Mouse (Mus musculus): Measurements from ENCODE around the gene Mymx. TPM values are rescaled to one million over a fixed set of nuclear protein-coding genes. Genes with fewer than 3 reads are reported as not detected.
A peak's percentile ranks its signal among the peaks of the same experiment; 100 is the strongest.

Mymx gene
- polyA plus RNA-seq, 1 experiment: 6.4 TPM

- DNase-seq: no peak
- Histone ChIP-seq H3K36me3 (ENCODE audit: control insufficient read depth, insufficient read depth, low read length) (no peaks in the 10 kb centered on the region), H3K27me3 (replicated peaks; ENCODE audit: control insufficient read depth, insufficient read depth, low read length) (no peaks in the 10 kb centered on the region), H3K4me3 (ENCODE audit: insufficient read depth, low read depth, low read length) (peak overlapping the region; percentile 83), H3K4me1 (ENCODE audit: control insufficient read depth, insufficient read depth, low read length) (peaks cover 7% of the 10 kb centered on the region), H3K27ac (ENCODE audit: insufficient read depth, low read depth, low read length) (0 out of 2 replicates have a peak overlapping the region, but pooled peaks have one; percentile 19)
- WGBS: 78% methylated on average over 3 of the region's 3 CpGs
- no peak for TF ChIP-seq CTCF (conservative IDR thresholded peaks at IDR 0.05; ENCODE audit: insufficient read depth, insufficient read length, low read depth, low read length)
- TF ChIP-seq POLR2A (IDR thresholded peaks at IDR 0.05; ENCODE audit: low read depth, low read length): no peak
Observed at GRCm38 (mm10) chr17:45556514-45557245, 45.2 kb downstream of the Mymx start.

- 4% methylated on average over 14 of the region's 14 CpGs for WGBS
- H3K27ac ChIP-seq (ENCODE audit: insufficient read depth, low read depth, low read length): no peak overlapping the region
- TF ChIP-seq CTCF (conservative IDR thresholded peaks at IDR 0.05; ENCODE audit: insufficient read depth, insufficient read length, low read depth, low read length): no peak
- TF ChIP-seq POLR2A (IDR thresholded peaks at IDR 0.05; ENCODE audit: low read depth, low read length): no peak
- no peak for DNase-seq
- H3K27me3 ChIP-seq (replicated peaks; ENCODE audit: control insufficient read depth, insufficient read depth, low read length): no peaks in the 10 kb centered on the region
- no peaks in the 10 kb centered on the region for H3K36me3 ChIP-seq (ENCODE audit: control insufficient read depth, insufficient read depth, low read length)
- peak overlapping the region; percentile 83 for H3K4me3 ChIP-seq (ENCODE audit: insufficient read depth, low read depth, low read length)
- peaks cover 7% of the 10 kb centered on the region for H3K4me1 ChIP-seq (ENCODE audit: control insufficient read depth, insufficient read depth, low read length)
Observed at GRCm38 (mm10) chr17:45556107-45556489, 45.8 kb downstream of the Mymx start.

- peaks cover 7% of the 10 kb centered on the region for H3K4me1 ChIP-seq (ENCODE audit: control insufficient read depth, insufficient read depth, low read length)
- H3K27me3 ChIP-seq (replicated peaks; ENCODE audit: control insufficient read depth, insufficient read depth, low read length): no peaks in the 10 kb centered on the region
- no peaks in the 10 kb centered on the region for H3K36me3 ChIP-seq (ENCODE audit: control insufficient read depth, insufficient read depth, low read length)
- peak within 1 kb of the TSS; percentile 83 for H3K4me3 ChIP-seq (ENCODE audit: insufficient read depth, low read depth, low read length)
- WGBS: under 1% methylated on average over 45 of the region's 45 CpGs
- TF ChIP-seq CTCF (conservative IDR thresholded peaks at IDR 0.05; ENCODE audit: insufficient read depth, insufficient read length, low read depth, low read length) (no peak), POLR2A (IDR thresholded peaks at IDR 0.05; ENCODE audit: low read depth, low read length) (peak; percentile 42)
- H3K27ac ChIP-seq (ENCODE audit: insufficient read depth, low read depth, low read length): peak within 1 kb of the TSS; percentile 24; the same call in 1 of the 2 replicates
- DNase-seq: peak; percentile 97
Observed at GRCm38 (mm10) chr17:45555452-45556106, 46.3 kb downstream of the Mymx start, which contains the start of gene Nfkbie. TSS of gene Nfkbie (plus strand) at chr17:45555703.

GRCm38 (mm10) chr17:45554420-45554819 lies 47.5 kb downstream of the Mymx start:
- peaks cover 7% of the 10 kb centered on the region for H3K4me1 ChIP-seq (ENCODE audit: control insufficient read depth, insufficient read depth, low read length)
- TF ChIP-seq CTCF (conservative IDR thresholded peaks at IDR 0.05; ENCODE audit: insufficient read depth, insufficient read length, low read depth, low read length): no peak
- no peak for TF ChIP-seq POLR2A (IDR thresholded peaks at IDR 0.05; ENCODE audit: low read depth, low read length)
- no peak for DNase-seq
- no peaks in the 10 kb centered on the region for H3K36me3 ChIP-seq (ENCODE audit: control insufficient read depth, insufficient read depth, low read length)
- peaks cover 2% of the 10 kb centered on the region; the same call in 1 of the 2 replicates for H3K27me3 ChIP-seq (replicated peaks; ENCODE audit: control insufficient read depth, insufficient read depth, low read length)
- H3K4me3 ChIP-seq (ENCODE audit: insufficient read depth, low read depth, low read length): no peak overlapping the region
- H3K27ac ChIP-seq (ENCODE audit: insufficient read depth, low read depth, low read length): no peak overlapping the region
- 56% methylated on average over 1 of the region's 1 CpGs for WGBS

- no peak overlapping the region for H3K4me3 ChIP-seq (ENCODE audit: insufficient read depth, low read depth, low read length)
- no peaks in the 10 kb centered on the region for H3K36me3 ChIP-seq (ENCODE audit: control insufficient read depth, insufficient read depth, low read length)
- peaks cover 5% of the 10 kb centered on the region for H3K27me3 ChIP-seq (replicated peaks; ENCODE audit: control insufficient read depth, insufficient read depth, low read length)
- H3K27ac ChIP-seq (ENCODE audit: insufficient read depth, low read depth, low read length): no peak overlapping the region
- 68% methylated on average over 3 of the region's 3 CpGs for WGBS
- DNase-seq: no peak
- TF ChIP-seq POLR2A (IDR thresholded peaks at IDR 0.05; ENCODE audit: low read depth, low read length): no peak
- no peak for TF ChIP-seq CTCF (conservative IDR thresholded peaks at IDR 0.05; ENCODE audit: insufficient read depth, insufficient read length, low read depth, low read length)
- peaks cover 7% of the 10 kb centered on the region for H3K4me1 ChIP-seq (ENCODE audit: control insufficient read depth, insufficient read depth, low read length)
Observed at GRCm38 (mm10) chr17:45553065-45553464, 48.8 kb downstream of the Mymx start.

GRCm38 (mm10) chr17:45551816-45552451 lies 50.0 kb downstream of the Mymx start:
- DNase-seq: peak; percentile 83
- peaks cover 5% of the 10 kb centered on the region for H3K27me3 ChIP-seq (replicated peaks; ENCODE audit: control insufficient read depth, insufficient read depth, low read length)
- 9% methylated on average over 8 of the region's 8 CpGs for WGBS

More at GRCm38 (mm10) chr17:45551816-45552451, 50.0 kb downstream of the Mymx start:
- Histone ChIP-seq H3K36me3 (ENCODE audit: control insufficient read depth, insufficient read depth, low read length) (no peaks in the 10 kb centered on the region), H3K27ac (ENCODE audit: insufficient read depth, low read depth, low read length) (no peak overlapping the region), H3K4me1 (ENCODE audit: control insufficient read depth, insufficient read depth, low read length) (peaks cover 6% of the 10 kb centered on the region), H3K4me3 (ENCODE audit: insufficient read depth, low read depth, low read length) (no peak overlapping the region)
- TF ChIP-seq CTCF (conservative IDR thresholded peaks at IDR 0.05; ENCODE audit: insufficient read depth, insufficient read length, low read depth, low read length) (peak; percentile 99), POLR2A (IDR thresholded peaks at IDR 0.05; ENCODE audit: low read depth, low read length) (no peak)
